Mouse (Mus musculus): Measurements from ENCODE around the gene Grin2d.

Gene Grin2d

DNA sequence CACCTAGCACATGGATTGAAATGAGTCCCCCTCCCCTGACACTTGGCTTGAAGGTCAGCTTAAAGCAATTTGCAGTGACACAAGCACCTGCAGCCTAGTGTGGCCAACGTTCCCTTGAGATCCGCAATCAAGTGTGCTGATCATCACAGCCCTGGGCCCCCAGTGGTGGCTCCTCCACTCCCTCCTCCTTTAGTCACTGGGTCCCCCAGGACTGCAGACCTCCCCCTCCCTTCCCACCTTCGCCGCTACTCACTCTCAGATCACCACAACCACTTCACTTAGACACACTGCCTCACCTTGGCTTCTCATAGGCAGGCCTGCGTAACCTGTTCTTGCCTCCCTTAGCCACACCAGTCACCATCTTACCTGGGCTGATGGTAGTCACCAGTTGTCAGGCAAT lies 72.2 kb downstream of the Grin2d start:
- DNase-seq (ENCODE audit: low spot score) = no peak

DNA sequence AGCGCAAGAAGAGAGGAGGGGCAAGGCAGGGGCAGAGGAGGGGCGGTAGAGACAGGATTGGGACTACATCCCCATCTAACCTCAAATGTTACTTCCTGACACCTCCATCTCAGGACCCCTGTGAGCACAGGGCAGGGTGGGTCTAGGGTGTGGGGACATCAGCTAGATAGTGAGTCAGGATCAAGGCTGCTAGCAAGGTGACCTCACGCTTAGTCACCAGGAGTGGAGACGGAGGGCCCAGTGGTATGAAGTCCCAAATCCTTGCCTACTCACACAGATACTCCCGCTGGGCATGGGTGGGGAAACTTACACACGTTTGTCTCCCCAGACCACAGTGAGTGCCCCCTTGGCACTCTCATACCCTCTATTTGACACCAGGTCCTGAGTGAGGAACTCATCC lies 75.6 kb downstream of the Grin2d start:
- no peak for DNase-seq (ENCODE audit: low spot score)

DNA sequence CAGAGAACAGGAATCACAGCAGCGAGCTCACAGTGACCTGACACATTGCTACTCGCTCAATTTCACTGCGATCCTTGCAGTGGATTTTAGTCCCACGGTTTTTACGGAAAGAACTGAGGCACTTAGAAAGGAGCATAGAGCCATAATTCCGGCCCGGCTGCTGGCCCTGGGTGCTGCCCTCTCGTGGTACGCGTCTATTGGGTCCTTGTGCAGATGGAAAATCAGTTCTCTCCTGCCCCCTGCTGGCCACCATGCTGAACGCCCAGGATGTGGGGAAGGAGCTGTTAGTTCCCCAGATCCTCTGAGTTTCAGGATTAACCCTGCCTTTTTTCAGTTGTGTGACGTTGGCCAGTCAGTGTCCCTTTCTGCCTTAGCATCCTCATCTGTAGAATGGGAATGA lies 76.8 kb downstream of the Grin2d start:
- DNase-seq (ENCODE audit: low spot score) = peak; percentile 94

DNA sequence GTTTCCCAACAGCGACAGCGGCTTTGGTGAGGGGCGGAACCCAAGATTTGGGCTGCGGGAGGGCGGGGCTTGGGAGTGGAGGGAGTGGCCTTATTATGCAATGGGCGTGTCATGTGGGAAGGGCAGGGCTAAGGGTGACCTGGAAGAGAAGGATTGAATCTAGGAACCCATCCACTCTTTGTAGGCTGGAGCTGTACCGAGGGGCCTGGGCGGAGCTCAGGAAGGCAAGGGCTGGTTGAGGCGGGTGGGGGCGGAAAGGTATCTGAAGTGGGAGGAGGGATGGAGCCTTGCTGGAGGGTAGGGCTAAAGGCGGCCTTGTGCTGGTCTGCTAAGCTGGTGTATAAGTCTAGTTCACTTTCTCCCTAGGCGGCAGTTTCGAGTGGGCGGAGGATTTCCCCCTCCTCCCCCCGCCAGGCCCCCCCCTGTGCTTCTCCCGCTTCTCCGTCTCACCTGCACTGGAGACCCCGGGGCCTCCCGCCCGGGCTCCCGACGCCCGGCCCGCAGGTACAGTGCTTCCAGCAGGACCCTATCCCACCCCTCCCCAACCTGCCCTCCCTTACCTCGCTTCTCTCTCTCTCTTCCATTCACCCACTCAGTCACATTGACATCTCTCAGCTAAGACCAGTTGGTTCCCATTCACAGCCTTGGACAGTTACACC lies 77.5 kb downstream of the Grin2d start:
- no peak for DNase-seq (ENCODE audit: low spot score)

DNA sequence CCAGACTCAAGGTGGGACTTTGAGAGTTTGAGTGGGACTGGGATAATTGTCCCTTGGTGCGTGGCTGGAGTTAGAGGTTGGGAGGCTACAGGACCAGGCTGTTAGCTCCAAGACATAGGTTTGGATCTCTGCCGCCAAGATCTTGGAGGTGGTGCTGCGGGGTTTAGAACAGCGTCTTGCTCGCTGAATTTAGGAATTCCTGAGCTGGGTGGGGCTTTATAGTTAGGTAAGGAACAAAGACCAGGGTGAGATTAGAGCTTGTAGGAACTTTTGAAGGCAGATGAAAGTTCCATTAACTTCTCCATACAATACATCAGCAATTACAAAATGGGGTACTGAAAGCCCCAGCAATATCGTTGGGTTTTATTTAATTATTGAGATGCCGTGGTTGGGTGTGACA lies 78.2 kb downstream of the Grin2d start:
- DNase-seq (ENCODE audit: low spot score) = no peak

DNA sequence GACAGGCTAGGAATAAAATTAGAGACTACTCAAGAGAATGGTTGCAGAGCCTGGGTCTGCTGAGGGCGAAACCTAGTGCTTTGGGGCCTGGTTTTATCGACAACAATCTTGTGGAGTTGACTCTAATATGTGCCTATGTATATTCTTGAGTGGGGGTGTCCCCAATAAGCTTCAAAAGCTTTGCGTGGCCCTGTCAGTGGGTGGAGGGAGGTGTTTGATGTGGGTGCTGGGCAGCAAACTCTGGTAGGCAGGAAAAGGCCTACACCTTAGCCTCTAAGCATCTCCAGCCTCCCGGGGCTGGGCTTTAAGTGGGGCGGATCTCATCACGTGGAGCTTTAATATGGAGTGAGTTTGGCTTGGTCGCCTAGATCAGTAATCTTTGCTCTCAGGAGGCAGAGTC lies 79.2 kb downstream of the Grin2d start:
- DNase-seq (ENCODE audit: low spot score) = no peak

DNA sequence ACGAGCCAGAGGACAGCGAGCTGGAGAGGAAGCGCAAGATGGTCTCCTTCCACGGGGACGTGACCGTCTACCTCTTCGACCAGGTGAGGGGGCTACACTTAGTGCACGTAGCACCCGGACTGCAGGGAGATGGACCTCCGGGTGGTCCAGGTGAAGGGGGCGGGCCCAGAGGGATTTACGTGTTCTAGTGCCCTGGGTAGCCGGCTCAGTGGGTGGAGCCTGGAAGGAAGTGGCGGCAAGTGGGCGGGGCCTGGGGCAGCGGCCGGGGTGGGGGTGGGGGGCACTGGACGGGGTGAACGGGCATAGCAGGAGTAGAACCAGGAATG lies 79.7 kb downstream of the Grin2d start:
- DNase-seq (ENCODE audit: low spot score) = no peak

DNA sequence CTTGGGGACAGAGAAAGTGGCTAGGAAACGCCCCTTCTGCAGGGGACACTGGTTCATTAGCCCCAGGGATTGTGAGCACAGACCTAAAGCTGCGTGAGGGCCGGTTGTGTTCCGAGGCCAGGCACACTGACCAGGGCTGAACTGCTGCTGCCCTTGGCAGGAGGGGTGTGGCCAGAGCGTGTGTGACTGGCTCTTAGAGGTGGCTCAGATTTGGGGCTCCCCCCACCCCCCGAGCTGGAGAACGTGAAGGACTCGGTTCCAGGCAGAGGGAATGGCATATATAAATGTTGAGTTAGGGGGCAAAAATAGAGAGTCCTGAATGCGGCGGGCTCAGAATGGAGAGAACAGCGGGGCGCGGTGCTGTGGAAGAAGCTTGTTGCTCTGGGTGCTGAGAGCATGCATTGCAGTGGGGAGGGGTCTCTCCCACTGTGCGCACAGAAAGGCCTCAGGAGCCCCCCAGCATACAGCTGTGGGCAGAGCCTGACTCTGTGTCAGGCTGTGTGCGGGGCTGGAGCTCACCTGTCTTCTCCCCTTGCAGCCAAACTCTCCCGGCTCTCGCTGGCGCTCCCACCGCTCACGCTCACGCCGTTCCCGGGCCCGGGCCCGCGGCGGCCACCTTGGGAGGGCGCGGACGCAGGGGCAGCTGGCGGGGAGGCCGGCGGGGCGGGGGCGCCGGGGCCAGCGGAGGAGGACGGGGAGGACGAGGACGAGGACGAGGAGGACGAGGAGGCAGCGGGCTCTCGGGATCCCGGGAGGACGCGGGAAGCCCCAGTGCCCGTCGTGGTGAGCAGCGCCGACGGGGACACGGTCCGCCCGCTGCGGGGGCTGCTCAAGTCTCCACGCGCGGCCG lies 80.3 kb downstream of the Grin2d start:
- no peak for DNase-seq (ENCODE audit: low spot score)

DNA sequence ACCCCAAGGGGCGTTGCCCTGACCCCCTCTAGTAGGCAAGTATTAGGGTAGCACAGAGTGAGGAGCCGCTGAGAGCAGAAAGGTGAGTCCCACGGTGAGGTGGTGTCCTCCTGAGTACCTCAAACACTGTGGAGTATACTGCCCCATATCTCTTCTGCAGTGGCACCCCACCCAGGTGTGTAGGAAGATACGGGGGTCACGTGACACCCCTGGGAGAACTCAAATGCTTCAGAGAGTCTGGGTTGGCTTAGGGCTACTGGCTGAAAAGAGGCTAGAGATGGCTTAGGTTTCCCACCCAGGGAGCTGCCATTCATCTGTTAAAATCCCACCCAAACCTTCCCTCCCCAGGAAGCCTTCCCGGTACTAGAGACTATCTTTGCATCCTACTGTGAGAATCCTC lies 81.2 kb downstream of the Grin2d start:
- no peak for DNase-seq (ENCODE audit: low spot score)

DNA sequence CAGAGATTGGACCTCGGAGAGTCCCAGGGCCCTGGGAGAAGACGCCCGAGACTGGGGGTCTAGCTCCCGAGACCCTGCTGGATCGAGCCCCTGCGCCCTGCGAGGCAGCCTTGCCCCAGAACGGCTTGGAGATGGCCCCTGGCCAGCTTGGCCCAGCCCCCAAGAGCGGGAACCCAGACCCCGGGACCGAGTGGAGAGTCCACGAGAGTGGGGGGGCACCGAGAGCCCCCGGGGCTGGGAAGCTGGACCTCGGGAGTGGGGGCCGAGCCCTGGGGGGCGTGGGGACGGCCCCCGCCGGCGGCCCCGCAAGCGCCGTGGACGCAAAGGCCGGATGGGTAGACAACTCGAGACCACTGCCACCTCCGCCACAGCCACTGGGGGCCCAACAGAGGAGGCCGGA lies 83.2 kb downstream of the Grin2d start:
- no peak for DNase-seq (ENCODE audit: low spot score)

DNA sequence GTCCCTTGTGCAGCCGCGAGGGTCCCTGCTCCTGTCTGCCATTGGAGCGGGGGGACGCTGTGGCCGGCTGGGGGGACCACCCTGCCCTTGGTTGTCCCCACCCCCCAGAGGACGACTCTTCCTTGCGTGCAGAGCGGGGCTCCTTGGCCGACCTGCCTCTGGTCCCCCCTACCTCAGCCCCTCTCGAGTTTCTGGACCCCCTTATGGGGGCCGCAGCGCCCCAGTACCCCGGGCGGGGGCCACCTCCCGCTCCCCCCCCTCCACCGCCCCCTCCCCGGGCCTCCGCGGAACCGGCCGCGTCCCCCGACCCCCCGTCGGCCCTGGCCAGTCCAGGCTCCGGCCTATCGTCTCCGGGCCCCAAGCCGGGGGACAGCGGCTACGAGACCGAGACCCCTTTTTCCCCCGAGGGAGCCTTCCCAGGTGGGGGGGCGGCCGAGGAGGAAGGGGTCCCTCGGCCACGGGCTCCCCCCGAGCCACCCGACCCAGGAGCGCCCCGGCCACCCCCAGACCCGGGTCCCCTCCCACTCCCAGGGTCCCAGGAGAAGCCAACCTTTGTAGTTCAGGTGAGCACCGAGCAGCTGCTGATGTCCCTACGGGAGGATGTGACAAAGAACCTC lies 84.1 kb downstream of the Grin2d start:
- DNase-seq (ENCODE audit: low spot score) = no peak

DNA sequence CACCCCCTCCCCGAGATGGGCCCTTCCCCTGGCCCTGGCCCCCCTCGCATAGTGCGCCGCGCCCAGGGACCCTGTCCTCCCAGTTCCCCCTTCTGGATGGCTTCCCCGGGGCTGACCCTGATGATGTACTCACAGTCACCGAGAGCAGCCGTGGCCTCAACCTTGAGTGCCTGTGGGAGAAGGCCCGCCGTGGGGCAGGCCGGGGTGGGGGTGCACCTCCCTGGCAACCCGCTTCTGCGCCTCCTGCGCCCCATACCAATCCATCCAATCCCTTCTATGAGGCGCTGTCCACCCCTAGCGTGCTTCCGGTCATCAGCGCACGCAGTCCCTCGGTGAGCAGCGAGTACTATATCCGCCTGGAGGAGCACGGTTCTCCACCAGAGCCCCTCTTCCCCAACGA lies 84.9 kb downstream of the Grin2d start:
- DNase-seq (ENCODE audit: low spot score) = no peak

DNA sequence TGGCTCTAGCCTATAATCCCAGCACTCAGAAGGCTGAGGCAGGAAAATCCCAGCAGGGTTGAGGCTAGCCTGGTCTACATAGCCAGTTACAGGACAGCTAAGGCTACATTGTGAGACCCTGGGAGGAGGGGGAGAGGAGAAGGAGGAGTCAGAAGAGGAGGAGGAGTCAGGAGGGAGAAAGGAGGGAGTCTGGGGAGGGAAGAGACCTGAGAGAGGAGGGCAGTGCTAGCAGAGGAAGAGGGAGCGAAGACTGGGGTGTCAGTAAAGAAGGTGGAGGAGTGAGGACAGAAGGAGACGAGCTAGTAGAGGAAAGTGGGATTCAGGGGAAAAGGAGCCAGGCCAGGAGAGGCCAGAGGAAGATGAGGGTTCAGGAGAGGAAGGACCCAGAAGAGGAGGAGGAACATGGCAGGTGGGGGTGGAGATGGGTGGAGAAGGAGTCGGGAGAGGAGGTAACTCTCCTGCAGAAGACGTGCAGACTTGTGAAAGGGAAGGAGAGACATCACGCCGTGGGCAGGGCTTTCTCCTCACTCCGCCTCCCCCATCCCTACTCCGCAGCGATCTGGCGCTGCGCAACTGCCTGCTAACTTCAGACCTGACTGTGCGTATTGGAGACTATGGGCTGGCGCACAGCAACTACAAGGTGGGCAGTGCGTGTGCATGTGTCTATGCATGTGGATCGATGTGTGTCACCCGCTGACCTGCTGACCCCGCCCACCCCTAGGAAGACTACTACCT lies 86.3 kb downstream of the Grin2d start:
- DNase-seq (ENCODE audit: low spot score) = no peak

DNA sequence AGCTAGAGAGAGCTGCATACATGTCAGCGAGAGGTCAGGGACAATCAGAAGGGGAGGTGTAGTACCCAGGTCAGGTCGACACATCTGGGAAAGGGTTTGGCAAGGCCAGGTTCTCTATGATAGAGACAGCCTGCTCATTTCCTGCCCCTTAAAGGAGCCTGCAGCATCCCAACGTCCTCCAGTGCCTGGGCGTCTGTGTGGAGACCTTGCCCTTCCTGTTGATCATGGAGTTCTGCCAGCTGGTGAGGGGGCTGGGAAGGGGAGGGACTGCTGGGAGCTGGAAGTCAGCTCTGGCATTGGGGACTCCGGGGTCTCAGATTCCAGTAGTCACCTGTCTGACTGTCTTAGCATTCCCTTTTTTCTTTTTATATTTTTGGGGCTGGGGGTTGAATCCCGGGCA lies 87.5 kb downstream of the Grin2d start:
- no peak for DNase-seq (ENCODE audit: low spot score)

DNA sequence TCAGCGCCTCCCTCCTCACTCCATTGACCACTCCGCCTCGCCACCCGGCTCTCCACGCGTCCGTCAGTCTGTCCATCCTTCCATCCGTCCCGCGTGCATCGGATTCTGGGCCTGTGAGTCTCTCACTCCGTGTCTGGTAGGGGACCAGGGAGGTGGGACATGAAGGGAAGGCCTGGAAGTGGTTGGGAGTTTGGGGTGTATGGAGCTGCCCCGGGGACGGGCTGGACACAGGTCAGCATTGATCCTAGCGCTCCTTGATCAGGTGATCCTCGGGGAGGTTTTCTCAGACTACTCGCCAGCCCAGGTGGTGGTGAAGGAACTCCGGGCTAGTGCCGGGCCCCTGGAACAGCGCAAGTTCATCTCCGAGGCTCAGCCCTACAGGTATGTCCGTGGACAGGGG lies 90.5 kb downstream of the Grin2d start:
- DNase-seq (ENCODE audit: low spot score) = no peak

DNA sequence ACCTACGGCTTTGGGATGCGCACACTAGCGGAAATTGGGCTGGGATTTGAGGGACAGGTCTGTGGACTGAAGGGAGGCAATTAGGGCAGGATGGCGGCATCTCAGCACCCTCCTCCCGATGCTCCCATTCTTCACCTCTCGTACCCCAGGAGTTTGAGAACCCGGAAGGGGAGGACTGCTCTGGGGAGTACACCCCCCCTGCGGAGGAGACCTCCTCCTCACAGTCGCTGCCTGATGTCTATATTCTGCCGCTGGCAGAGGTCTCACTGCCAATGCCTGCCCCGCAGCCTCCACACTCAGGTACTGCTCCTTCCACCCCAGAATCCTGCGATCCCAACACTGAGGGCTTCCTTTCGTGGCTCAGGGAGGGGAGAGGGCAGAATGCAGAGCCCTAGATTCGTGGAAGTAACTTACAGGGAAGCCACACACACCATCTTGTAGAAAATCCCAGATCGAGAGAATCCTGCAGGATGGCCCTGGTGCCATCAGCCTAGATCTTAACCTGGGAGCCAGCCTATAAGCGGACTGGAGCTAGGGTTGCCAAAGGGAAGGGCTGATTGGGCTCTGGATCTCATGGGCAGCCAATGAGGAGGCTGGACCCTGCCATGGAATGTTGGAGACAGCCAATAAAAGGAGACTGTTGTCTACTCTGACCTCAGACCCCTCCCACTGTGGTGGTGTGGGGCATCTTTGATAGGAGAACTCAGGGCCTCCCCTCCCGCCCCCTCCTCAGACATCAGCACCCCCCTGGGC lies 91.3 kb downstream of the Grin2d start:
- peak; percentile 66 for DNase-seq (ENCODE audit: low spot score)

DNA sequence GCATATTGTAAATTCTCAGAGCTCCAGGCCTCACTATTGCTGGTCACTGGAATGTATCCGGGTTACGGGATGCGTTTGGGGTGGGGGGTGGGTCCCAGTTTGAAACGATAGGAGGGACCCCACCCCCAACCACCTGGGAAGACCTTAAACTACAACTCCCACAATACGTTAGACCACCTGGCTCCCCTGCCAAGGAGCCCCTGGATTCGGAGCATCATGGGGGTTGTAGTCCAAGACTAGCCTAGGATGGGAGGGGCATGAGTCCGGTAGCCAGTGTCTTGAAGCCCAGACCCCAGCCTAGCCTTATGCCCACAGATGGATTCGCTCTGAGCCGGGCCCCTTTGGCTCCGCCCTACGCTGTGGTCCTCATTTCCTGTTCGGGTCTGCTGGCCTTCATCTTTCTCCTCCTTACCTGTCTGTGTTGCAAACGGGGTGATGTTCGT lies 92.0 kb downstream of the Grin2d start:
- peak; percentile 57 for DNase-seq (ENCODE audit: low spot score)

DNA sequence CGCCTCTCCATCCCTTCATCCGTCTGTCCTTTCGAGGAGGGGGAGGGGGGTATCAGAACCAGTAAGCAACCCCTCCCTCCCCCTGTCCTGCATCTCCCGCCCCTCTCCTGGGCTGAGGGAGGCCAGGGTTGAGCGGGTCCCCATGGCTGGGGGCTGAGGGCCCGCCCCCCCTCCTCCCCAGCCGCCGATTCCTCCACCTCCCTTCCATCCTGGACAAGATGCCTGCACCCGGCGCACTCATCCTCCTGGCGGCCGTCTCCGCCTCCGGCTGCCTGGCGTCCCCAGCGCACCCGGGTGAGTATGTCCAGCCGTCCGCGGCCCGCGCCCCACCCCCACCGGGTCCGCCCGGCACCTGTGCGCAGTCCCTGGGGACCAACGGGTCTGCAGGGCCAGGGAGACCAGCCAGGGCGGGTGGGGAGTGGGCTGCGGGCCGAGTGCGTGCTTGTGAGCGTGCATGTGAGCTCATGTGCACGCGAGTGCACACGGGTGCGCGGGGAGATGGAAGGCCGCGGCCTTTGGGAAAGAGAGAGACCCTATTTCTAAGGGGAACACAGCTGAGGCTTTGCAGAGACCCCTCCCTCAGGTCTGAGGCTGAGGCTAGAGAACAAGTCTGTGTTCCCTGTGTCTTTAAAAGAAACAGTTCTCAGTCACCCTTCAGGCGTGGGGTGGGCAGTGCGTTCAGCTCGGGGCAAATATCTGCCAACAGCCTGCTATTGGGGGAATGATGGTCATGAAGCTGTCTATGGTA lies 92.6 kb downstream of the Grin2d start:
- no peak for DNase-seq (ENCODE audit: low spot score)

DNA sequence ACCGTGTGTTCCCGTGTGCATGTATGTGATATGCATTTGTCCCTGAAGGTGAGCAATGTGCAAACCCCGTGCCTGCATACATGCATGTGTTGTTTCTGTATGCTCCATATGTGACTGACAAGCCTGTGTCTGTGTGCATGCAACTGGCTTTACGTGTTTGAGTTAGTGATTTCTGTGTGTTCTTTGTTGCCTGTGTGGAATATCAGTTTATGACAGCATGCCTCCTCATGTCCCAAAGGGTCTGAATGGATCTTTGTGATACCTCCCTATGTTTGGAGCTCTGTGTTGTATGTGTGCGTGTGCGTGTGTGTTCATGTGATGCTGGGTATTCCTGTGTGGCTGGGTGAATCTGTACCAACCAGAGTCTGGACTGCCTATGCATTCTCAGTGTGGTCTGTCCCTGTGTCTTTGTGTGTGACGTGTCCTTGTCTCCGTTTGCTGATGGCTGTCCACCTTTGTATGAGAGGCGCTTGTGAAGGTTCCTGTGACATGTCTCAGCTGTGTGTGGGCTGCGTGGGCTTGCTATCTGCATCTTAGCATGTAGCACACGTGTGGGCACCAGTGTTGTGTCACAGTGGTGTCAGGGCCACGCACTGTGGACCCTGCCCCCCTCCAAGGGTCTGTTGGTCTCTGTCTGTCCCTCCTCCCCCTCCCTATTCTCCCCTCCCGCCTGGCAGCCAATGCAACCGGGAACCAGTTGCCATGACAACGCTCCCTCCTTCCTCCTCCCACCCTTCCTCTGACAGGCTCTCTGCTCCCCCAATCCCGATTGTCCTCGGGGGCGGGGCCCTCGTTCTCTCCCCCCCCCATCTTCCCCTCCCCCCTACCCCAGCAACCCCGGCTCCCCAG lies 93.4 kb downstream of the Grin2d start, which contains the start of gene Sult2b1:
TSS of gene Sult2b1 (minus strand) at position 146 of the 849 bp plus-strand sequence.
- DNase-seq (ENCODE audit: low spot score) = peak; percentile 94

DNA sequence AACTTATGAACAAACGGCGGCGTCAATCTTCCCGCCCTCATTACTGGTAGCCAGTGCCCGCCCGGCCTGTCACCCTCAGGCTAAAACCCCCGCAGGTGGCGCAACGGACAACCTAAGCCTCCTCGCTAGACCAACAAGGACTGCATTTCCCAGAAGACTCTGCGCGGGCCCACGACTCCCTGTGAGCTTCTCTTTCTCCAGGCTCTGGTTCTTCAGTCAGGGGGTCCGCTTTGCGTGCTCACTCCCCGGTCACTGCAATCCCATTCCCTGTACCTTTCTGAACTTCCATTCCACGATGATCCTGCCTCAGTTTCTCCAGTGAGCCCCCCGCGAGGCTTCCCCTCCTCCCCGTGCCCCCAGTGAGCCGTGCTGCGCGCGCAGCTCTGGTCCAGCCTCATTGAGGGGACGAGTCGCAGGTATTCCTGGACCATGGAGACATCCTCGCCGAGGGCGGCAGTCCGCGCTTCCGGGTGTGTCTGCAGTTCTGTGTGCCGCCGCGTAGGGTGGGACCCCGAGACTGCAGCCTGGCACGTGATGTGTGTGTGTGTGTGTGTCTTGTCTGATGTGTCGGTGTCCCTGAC lies 94.6 kb downstream of the Grin2d start, which contains the start of gene Lmtk3:
TSS of gene Lmtk3 (plus strand) at position 228 of the 581 bp plus-strand sequence.
- peak; percentile 78 for DNase-seq (ENCODE audit: low spot score)

Data from layer of hippocampus, adult 11-12 months (tissue).